Mouse (Mus musculus) forebrain, embryonic 15.5 days (tissue): ENCODE data around the gene Pmepa1. TPM values are rescaled to one million over a fixed set of nuclear protein-coding genes. Genes with fewer than 3 reads are reported as not detected.

ENCODE experiments used
- ATAC-seq: fragments of 200-750 bp; cut with Nextera tagmentation; replicated peaks from 2 replicates; pipeline ENCODE4 v1.8.0; 2017; ENCODE audit warnings: mild to moderate bottlenecking, moderate TSS enrichment, moderate library complexity
- H3K27ac ChIP-seq: fragments of 300-500 bp; sonication (generic); replicated peaks from 2 replicates; pipeline ENCODE4 v1.5.1; 2015; ENCODE audit warnings: mild to moderate bottlenecking, inconsistent platforms
- H3K27me3 ChIP-seq: fragments of 300-500 bp; sonication (generic); 2 replicates; pipeline ENCODE4 v1.6.1; 2015; ENCODE audit warnings: inconsistent platforms
- H3K36me3 ChIP-seq: fragments of 300-500 bp; sonication (generic); 2 replicates; pipeline ENCODE4 v1.6.1; 2015; ENCODE audit warnings: mild to moderate bottlenecking, inconsistent platforms
- H3K4me1 ChIP-seq: fragments of 300-500 bp; sonication (generic); 2 replicates; pipeline ENCODE4 v1.6.1; 2015; ENCODE audit warnings: inconsistent platforms
- H3K4me2 ChIP-seq: fragments of 300-500 bp; sonication (generic); replicated peaks from 2 replicates; pipeline ENCODE4 v1.6.1; 2015; ENCODE audit warnings: mild to moderate bottlenecking, inconsistent platforms
- H3K4me3 ChIP-seq: fragments of 300-500 bp; sonication (generic); 2 replicates; pipeline ENCODE4 v1.5.1; 2015; ENCODE audit warnings: mild to moderate bottlenecking, inconsistent platforms
- H3K9ac ChIP-seq: fragments of 300-500 bp; sonication (generic); replicated peaks from 2 replicates; pipeline ENCODE4 v1.6.1; 2015; ENCODE audit warnings: mild to moderate bottlenecking, inconsistent platforms
- H3K9me3 ChIP-seq: fragments of 300-500 bp; sonication (generic); 2 replicates; pipeline ENCODE4 v1.6.1; 2016; ENCODE audit warnings: inconsistent platforms
- WGBS: fragments of 180-500 bp; shearing (Covaris S2); methylation state at CpG from one replicate; pipeline ENCODE4 v1.1.7; 2015; ENCODE audit warnings: mixed read lengths; 5-methylcytosine and 5-hydroxymethylcytosine counted together
- polyA plus RNA-seq: library from polyadenylated mRNA; unstranded; fragments of >200 nt; fragmentation: Nextera tagmentation; extraction: Ambion mirVana; gene quantifications from 2 replicates; pipeline ENCODE4 v1.2.1, GENCODE M21; 2015

Gene Pmepa1
- polyA plus RNA-seq, 1 experiment from 2014 or later: 6.8 TPM

- WGBS: 30% methylated on average over 26 of the region's 26 CpGs
- H3K4me2 ChIP-seq: 0 out of 2 replicates have a peak overlapping the region, but pooled peaks have one; percentile 9
Observed at GRCm38 (mm10) chr2:173186047-173186943, 90.0 kb downstream of the Pmepa1 start.

GRCm38 (mm10) chr2:173185282-173185681, 91.1 kb downstream of the Pmepa1 start:
- Histone ChIP-seq H3K4me2 (no peak overlapping the region), H3K9me3 (no peaks in the 10 kb centered on the region), H3K4me3 (no peak overlapping the region), H3K9ac (no peak overlapping the region), H3K4me1 (no peaks in the 10 kb centered on the region), H3K27me3 (no peaks in the 10 kb centered on the region), H3K36me3 (no peaks in the 10 kb centered on the region), H3K27ac (no peak overlapping the region)
- ATAC-seq: no peak
- 72% methylated on average over 6 of the region's 6 CpGs for WGBS

More at GRCm38 (mm10) chr2:173186047-173186943, 90.0 kb downstream of the Pmepa1 start:
- H3K27ac ChIP-seq: no peak overlapping the region
- H3K36me3 ChIP-seq: no peaks in the 10 kb centered on the region
- no peaks in the 10 kb centered on the region for H3K4me1 ChIP-seq
- no peaks in the 10 kb centered on the region for H3K9me3 ChIP-seq
- no peak overlapping the region for H3K9ac ChIP-seq
- H3K4me3 ChIP-seq: no peak overlapping the region
- ATAC-seq: peak; percentile 76
- no peaks in the 10 kb centered on the region for H3K27me3 ChIP-seq

GRCm38 (mm10) chr2:173184475-173185080, 91.8 kb downstream of the Pmepa1 start:
- Histone ChIP-seq H3K9ac (no peak overlapping the region), H3K36me3 (no peaks in the 10 kb centered on the region), H3K4me2 (no peak overlapping the region), H3K4me3 (no peak overlapping the region), H3K4me1 (no peaks in the 10 kb centered on the region), H3K27me3 (no peaks in the 10 kb centered on the region), H3K27ac (no peak overlapping the region), H3K9me3 (no peaks in the 10 kb centered on the region)
- 62% methylated on average over 11 of the region's 11 CpGs for WGBS
- ATAC-seq: no peak

- ATAC-seq: no peak; the same call in 1 of the 2 replicates
- H3K4me3 ChIP-seq: no peak overlapping the region
Observed at GRCm38 (mm10) chr2:173183836-173184460, 92.4 kb downstream of the Pmepa1 start.

GRCm38 (mm10) chr2:173183311-173183710, 93.0 kb downstream of the Pmepa1 start:
- H3K36me3 ChIP-seq: no peaks in the 10 kb centered on the region
- WGBS: 89% methylated on average over 10 of the region's 10 CpGs
- H3K27ac ChIP-seq: no peak overlapping the region
- H3K9ac ChIP-seq: no peak overlapping the region
- no peak overlapping the region for H3K4me3 ChIP-seq
- H3K4me2 ChIP-seq: no peak overlapping the region
- no peaks in the 10 kb centered on the region for H3K9me3 ChIP-seq
- ATAC-seq: no peak
- H3K27me3 ChIP-seq: no peaks in the 10 kb centered on the region
- H3K4me1 ChIP-seq: no peaks in the 10 kb centered on the region

More at GRCm38 (mm10) chr2:173183836-173184460, 92.4 kb downstream of the Pmepa1 start:
- H3K27me3 ChIP-seq: no peaks in the 10 kb centered on the region
- no peaks in the 10 kb centered on the region for H3K4me1 ChIP-seq
- H3K9me3 ChIP-seq: no peaks in the 10 kb centered on the region
- no peak overlapping the region for H3K4me2 ChIP-seq
- H3K36me3 ChIP-seq: no peaks in the 10 kb centered on the region
- WGBS: 13% methylated on average over 8 of the region's 8 CpGs
- H3K27ac ChIP-seq: no peak overlapping the region
- H3K9ac ChIP-seq: no peak overlapping the region

- H3K4me3 ChIP-seq: no peak overlapping the region
- 85% methylated on average over 7 of the region's 7 CpGs for WGBS
- H3K4me1 ChIP-seq: no peaks in the 10 kb centered on the region
Observed at GRCm38 (mm10) chr2:173182796-173183195, 93.5 kb downstream of the Pmepa1 start.

GRCm38 (mm10) chr2:173181901-173182300, 94.4 kb downstream of the Pmepa1 start:
- H3K4me1 ChIP-seq: no peaks in the 10 kb centered on the region
- WGBS: 86% methylated on average over 7 of the region's 7 CpGs
- H3K9ac ChIP-seq: no peak overlapping the region
- no peaks in the 10 kb centered on the region for H3K9me3 ChIP-seq
- H3K36me3 ChIP-seq: no peaks in the 10 kb centered on the region
- no peaks in the 10 kb centered on the region for H3K27me3 ChIP-seq
- H3K4me3 ChIP-seq: no peak overlapping the region
- no peak overlapping the region for H3K4me2 ChIP-seq
- no peak overlapping the region for H3K27ac ChIP-seq
- no peak for ATAC-seq

More at GRCm38 (mm10) chr2:173182796-173183195, 93.5 kb downstream of the Pmepa1 start:
- Histone ChIP-seq H3K4me2 (no peak overlapping the region), H3K36me3 (no peaks in the 10 kb centered on the region), H3K27ac (no peak overlapping the region), H3K9ac (no peak overlapping the region), H3K9me3 (no peaks in the 10 kb centered on the region), H3K27me3 (no peaks in the 10 kb centered on the region)
- no peak for ATAC-seq

GRCm38 (mm10) chr2:173181486-173181885, 94.8 kb downstream of the Pmepa1 start:
- WGBS: 62% methylated on average over 5 of the region's 5 CpGs
- H3K27me3 ChIP-seq: no peaks in the 10 kb centered on the region
- H3K36me3 ChIP-seq: no peaks in the 10 kb centered on the region
- H3K4me1 ChIP-seq: no peaks in the 10 kb centered on the region
- ATAC-seq: no peak
- no peak overlapping the region for H3K27ac ChIP-seq
- no peak overlapping the region for H3K4me2 ChIP-seq
- H3K9me3 ChIP-seq: no peaks in the 10 kb centered on the region
- no peak overlapping the region for H3K4me3 ChIP-seq
- H3K9ac ChIP-seq: no peak overlapping the region

- no peak for ATAC-seq
- WGBS: 88% methylated on average over 11 of the region's 11 CpGs
Observed at GRCm38 (mm10) chr2:173180721-173181388, 95.5 kb downstream of the Pmepa1 start.

GRCm38 (mm10) chr2:173180026-173180425, 96.3 kb downstream of the Pmepa1 start:
- no peak overlapping the region for H3K27ac ChIP-seq
- H3K4me1 ChIP-seq: no peaks in the 10 kb centered on the region
- no peak overlapping the region for H3K4me3 ChIP-seq
- no peak overlapping the region for H3K4me2 ChIP-seq
- no peaks in the 10 kb centered on the region for H3K27me3 ChIP-seq
- no peak for ATAC-seq
- H3K36me3 ChIP-seq: no peaks in the 10 kb centered on the region
- H3K9me3 ChIP-seq: no peaks in the 10 kb centered on the region
- H3K9ac ChIP-seq: no peak overlapping the region
- 80% methylated on average over 4 of the region's 4 CpGs for WGBS

More at GRCm38 (mm10) chr2:173180721-173181388, 95.5 kb downstream of the Pmepa1 start:
- Histone ChIP-seq H3K4me3 (no peak overlapping the region), H3K27ac (no peak overlapping the region), H3K36me3 (no peaks in the 10 kb centered on the region), H3K4me2 (no peak overlapping the region), H3K27me3 (no peaks in the 10 kb centered on the region), H3K9ac (no peak overlapping the region), H3K4me1 (no peaks in the 10 kb centered on the region), H3K9me3 (no peaks in the 10 kb centered on the region)

GRCm38 (mm10) chr2:173179046-173179445, 97.3 kb downstream of the Pmepa1 start:
- Histone ChIP-seq H3K27ac (no peak overlapping the region), H3K4me2 (no peak overlapping the region), H3K9me3 (no peaks in the 10 kb centered on the region), H3K4me1 (peaks cover 7% of the 10 kb centered on the region), H3K9ac (no peak overlapping the region), H3K36me3 (no peaks in the 10 kb centered on the region), H3K4me3 (no peak overlapping the region), H3K27me3 (no peaks in the 10 kb centered on the region)
- WGBS: 88% methylated on average over 7 of the region's 7 CpGs
- no peak for ATAC-seq
